ENCODE assay signal across 29 mouse cellular contexts in genomic region chr2:134914091-134914550, GRCm38 (mm10).
DNase-seq lines count a peak whose midpoint lies in the region; ATAC-seq and TF ChIP-seq lines count a peak whose summit lies in the region.
"Had no signal": no experiment of that assay in that cellular context is flagged by ENCODE, and none has a peak within 500 bp of the region (broad histone marks: within the 10 kb centered on the region; RNA-seq: fewer than 3 reads in every experiment).

No protein-coding gene starts in this region.

- H3K9ac ChIP-seq in forebrain, embryonic 14.5 days (ENCODE audit: low read length), result no peak overlapping the region
- H3K9ac ChIP-seq in forebrain, embryonic 13.5 days, result no peak overlapping the region
- no peak overlapping the region for H3K9ac ChIP-seq in kidney, embryonic 15.5 days
- H3K9ac ChIP-seq: forebrain, embryonic 15.5 days; heart, embryonic 13.5 days; hindbrain, embryonic 15.5 days; liver, embryonic 14.5 days; lung, embryonic 14.5 days; midbrain, embryonic 15.5 days had no signal

- WGBS in forebrain, embryonic 14.5 days, result 62% methylated on average over 2 of the region's 2 CpGs
- WGBS in forebrain, embryonic 13.5 days, result 66% methylated on average over 2 of the region's 2 CpGs
- WGBS in kidney, embryonic 15.5 days, result 83% methylated on average over 2 of the region's 2 CpGs

- no peaks in the 10 kb centered on the region for H3K27me3 ChIP-seq in forebrain, embryonic 14.5 days (replicated peaks; ENCODE audit: control insufficient read depth, insufficient read depth, low read length)
- no peaks in the 10 kb centered on the region for H3K27me3 ChIP-seq in forebrain, embryonic 13.5 days
- H3K27me3 ChIP-seq in kidney, embryonic 15.5 days, result no peaks in the 10 kb centered on the region
- H3K27me3 ChIP-seq: forebrain, embryonic 15.5 days; heart, embryonic 13.5 days; hindbrain, embryonic 15.5 days; midbrain, embryonic 15.5 days had no signal

- no peak for ATAC-seq in forebrain, embryonic 14.5 days
- ATAC-seq in forebrain, embryonic 13.5 days, result no peak; the same call in 1 of the 2 replicates
- no peak for ATAC-seq in kidney, embryonic 15.5 days (replicated peaks; ENCODE audit: low FRiP score)
- ATAC-seq: forebrain, embryonic 15.5 days; inflammation-experienced regulatory T-cells, adult 6 months; midbrain, embryonic 15.5 days had no signal

- no peak overlapping the region for H3K4me2 ChIP-seq in forebrain, embryonic 14.5 days (ENCODE audit: low read length)
- no peak overlapping the region for H3K4me2 ChIP-seq in forebrain, embryonic 13.5 days
- no peak overlapping the region for H3K4me2 ChIP-seq in kidney, embryonic 15.5 days
- H3K4me2 ChIP-seq: forebrain, embryonic 15.5 days; heart, embryonic 13.5 days; hindbrain, embryonic 15.5 days; lung, embryonic 14.5 days; midbrain, embryonic 15.5 days had no signal

- TF ChIP-seq CTCF in layer of hippocampus, adult 2 months (conservative IDR thresholded peaks at IDR 0.05), result no peak

- H3K4me1 ChIP-seq in forebrain, embryonic 14.5 days (ENCODE audit: control insufficient read depth, insufficient read depth, low read length), result peaks cover 8% of the 10 kb centered on the region; the same call in 1 of the 2 replicates
- H3K4me1 ChIP-seq in forebrain, embryonic 13.5 days, result peaks cover 13% of the 10 kb centered on the region; the same call in 1 of the 2 replicates
- peaks cover 12% of the 10 kb centered on the region for H3K4me1 ChIP-seq in kidney, embryonic 15.5 days
- H3K4me1 ChIP-seq: hindbrain, embryonic 10.5 days had no signal

- no peaks in the 10 kb centered on the region for H3K36me3 ChIP-seq in forebrain, embryonic 14.5 days (ENCODE audit: control insufficient read depth, insufficient read depth, low read length)
- H3K36me3 ChIP-seq in forebrain, embryonic 13.5 days (ENCODE audit: poor library complexity, severe bottlenecking), result no peaks in the 10 kb centered on the region
- no peaks in the 10 kb centered on the region for H3K36me3 ChIP-seq in kidney, embryonic 15.5 days
- H3K36me3 ChIP-seq: forebrain, embryonic 15.5 days; G1E; heart, embryonic 13.5 days; hindbrain, embryonic 10.5 days; hindbrain, embryonic 15.5 days; midbrain, embryonic 15.5 days had no signal

- DNase-seq in forebrain, embryonic 14.5 days (ENCODE audit: low spot score), result peak; percentile 35
- peak; percentile 41 for DNase-seq in kidney, adult 11 months
- DNase-seq in layer of hippocampus, adult 2 months (ENCODE audit: low spot score in 2 of 2), result no peak
- DNase-seq in layer of hippocampus, adult 9-11 months, result no peak
- DNase-seq in embryo, embryonic 10 days (ENCODE audit: low spot score), result no peak
- DNase-seq: adrenal gland, adult 8-10 months; cerebellum, adult 9-10 months; heart, postnatal 10 days; layer of hippocampus, postnatal 36 days; liver; lung, embryonic 14.5 days; lung, postnatal 14 days; right cerebral cortex, adult 18-20 months; spleen, adult 18-20 months; thymus, adult 18-20 months; thymus, postnatal 25 days had no signal

- no peak overlapping the region for H3K4me3 ChIP-seq in forebrain, embryonic 14.5 days (ENCODE audit: low read depth, low read length)
- H3K4me3 ChIP-seq in forebrain, embryonic 13.5 days, result no peak overlapping the region
- no peak overlapping the region for H3K4me3 ChIP-seq in kidney, embryonic 15.5 days (replicated peaks)
- H3K4me3 ChIP-seq in layer of hippocampus, adult 2 months, result no peak overlapping the region
- H3K4me3 ChIP-seq: erythroblast, embryonic 14.5 days; forebrain, embryonic 15.5 days; heart, embryonic 13.5 days; hindbrain, embryonic 10.5 days; hindbrain, embryonic 15.5 days; midbrain, embryonic 15.5 days had no signal

- H3K27ac ChIP-seq in forebrain, embryonic 14.5 days (ENCODE audit: low read depth, low read length), result no peak overlapping the region
- no peak overlapping the region for H3K27ac ChIP-seq in forebrain, embryonic 13.5 days
- no peak overlapping the region for H3K27ac ChIP-seq in kidney, embryonic 15.5 days
- peak overlapping the region; percentile 73 for H3K27ac ChIP-seq in layer of hippocampus, adult 2 months
- H3K27ac ChIP-seq: heart, embryonic 13.5 days; hindbrain, embryonic 10.5 days; hindbrain, embryonic 15.5 days; kidney, postnatal 0 days; liver, embryonic 14.5 days; midbrain, embryonic 15.5 days; stomach, postnatal 0 days had no signal

- H3K9me3 ChIP-seq in forebrain, embryonic 14.5 days (replicated peaks; ENCODE audit: control insufficient read depth, low read length), result no peaks in the 10 kb centered on the region
- no peaks in the 10 kb centered on the region for H3K9me3 ChIP-seq in forebrain, embryonic 13.5 days (replicated peaks)
- H3K9me3 ChIP-seq in kidney, embryonic 15.5 days (replicated peaks), result no peaks in the 10 kb centered on the region
- H3K9me3 ChIP-seq: forebrain, embryonic 15.5 days; heart, embryonic 13.5 days; hindbrain, embryonic 10.5 days; hindbrain, embryonic 15.5 days; midbrain, embryonic 15.5 days had no signal

Comparison
In these comparisons a context has a peak if more than half of its experiments do, and no peak if none do; other contexts are left out.
1. DNase-seq: peak in forebrain, embryonic 14.5 days (single experiment) and kidney, adult 11 months (single experiment); none in layer of hippocampus, adult 2 months (0 of 2), layer of hippocampus, adult 9-11 months (single experiment) and embryo, embryonic 10 days (single experiment).